Mouse (Mus musculus) neural tube, embryonic 12.5 days (tissue): ENCODE results near the gene Olfr573-ps1. TPM values are rescaled to one million over a fixed set of nuclear protein-coding genes. Genes with fewer than 3 reads are reported as not detected.

Experiments used
- ATAC-seq: fragments of 200-750 bp; cut with Nextera tagmentation; 2 replicates; pipeline ENCODE4 v1.8.0; 2017; ENCODE audit warnings: low read depth, mild to moderate bottlenecking, moderate TSS enrichment, moderate library complexity; ENCODE audit not compliant: low FRiP score
- H3K27ac ChIP-seq: fragments of 300-500 bp; sonication (generic); 2 replicates; pipeline ENCODE4 v1.5.1; 2016
- H3K27me3 ChIP-seq: fragments of 300-500 bp; sonication (generic); replicated peaks from 2 replicates; pipeline ENCODE4 v1.6.1; 2016; ENCODE audit warnings: mild to moderate bottlenecking
- H3K36me3 ChIP-seq: fragments of 300-500 bp; sonication (generic); 2 replicates; pipeline ENCODE4 v1.6.1; 2016; ENCODE audit warnings: mild to moderate bottlenecking
- H3K4me1 ChIP-seq: fragments of 300-500 bp; sonication (generic); 2 replicates; pipeline ENCODE4 v1.6.1; 2016
- H3K4me2 ChIP-seq: fragments of 300-500 bp; sonication (generic); replicated peaks from 2 replicates; pipeline ENCODE4 v1.6.1; 2016; ENCODE audit warnings: mild to moderate bottlenecking
- H3K4me3 ChIP-seq: fragments of 300-500 bp; sonication (generic); 2 replicates; pipeline ENCODE4 v1.5.1; 2016
- H3K9ac ChIP-seq: fragments of 300-500 bp; sonication (generic); 2 replicates; pipeline ENCODE4 v1.6.1; 2016; ENCODE audit warnings: mild to moderate bottlenecking
- H3K9me3 ChIP-seq: fragments of 300-500 bp; sonication (generic); 2 replicates; pipeline ENCODE4 v1.6.1; 2016; ENCODE audit warnings: mild to moderate bottlenecking
- WGBS: fragments of 180-500 bp; shearing (Covaris S2); methylation state at CpG from one replicate; pipeline ENCODE4 v1.1.7; 2016; 5-methylcytosine and 5-hydroxymethylcytosine counted together
- polyA plus RNA-seq: library from polyadenylated mRNA; unstranded; fragments of >200 nt; fragmentation: Nextera tagmentation; extraction: Ambion mirVana; gene quantifications from 2 replicates; pipeline ENCODE4 v1.2.1, GENCODE M21; 2016

The Olfr573-ps1 gene
- polyA plus RNA-seq, 1 experiment from 2014 or later: not detected

DNA sequence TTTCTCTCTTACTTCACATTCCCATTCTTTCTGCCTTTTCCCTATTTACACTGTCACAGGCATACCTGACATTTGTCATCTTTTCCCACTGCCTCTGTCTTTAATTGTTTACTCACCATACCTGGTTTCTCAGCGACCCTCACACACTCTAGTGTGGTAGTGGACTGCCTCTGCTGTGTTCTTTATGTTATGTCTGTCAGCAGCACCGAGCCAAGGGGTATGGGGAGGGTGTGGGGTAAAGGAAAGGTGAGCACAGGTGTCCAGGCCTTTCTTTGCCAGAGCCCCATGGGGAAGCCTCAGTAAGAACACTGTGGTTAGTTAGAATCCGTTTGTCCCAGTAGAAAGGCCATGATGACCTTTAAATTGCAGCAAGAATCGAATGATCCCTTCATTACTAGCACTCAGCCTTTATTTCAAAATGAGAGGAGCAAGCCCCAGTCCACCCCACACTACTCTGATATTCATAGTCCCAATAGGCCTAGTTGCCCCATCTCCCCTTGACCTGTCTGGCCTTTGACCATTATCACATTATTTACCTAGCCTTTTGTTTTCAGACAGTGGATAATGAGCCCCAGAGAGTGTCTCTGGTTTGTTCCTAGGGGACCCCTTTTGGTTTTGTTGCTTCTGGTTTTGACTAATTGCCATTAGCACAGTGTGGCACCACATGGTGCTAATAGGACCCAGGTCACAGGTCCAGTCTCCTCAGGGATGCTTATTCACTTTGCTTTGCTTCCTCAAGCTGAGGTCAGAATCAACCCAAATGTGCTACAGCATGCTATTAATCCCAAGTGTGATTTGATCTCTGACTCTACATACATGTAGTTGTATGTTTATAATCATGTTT lies 25.1 kb downstream of the Olfr573-ps1 start, which contains the start of gene Olfr571:
Gene Olfr571, minus strand, starts transcription at position 505 of the 844 bp plus-strand sequence.
- WGBS: 47% methylated on average over 4 of the region's 4 CpGs
- H3K36me3 ChIP-seq: no peaks in the 10 kb centered on the region

DNA sequence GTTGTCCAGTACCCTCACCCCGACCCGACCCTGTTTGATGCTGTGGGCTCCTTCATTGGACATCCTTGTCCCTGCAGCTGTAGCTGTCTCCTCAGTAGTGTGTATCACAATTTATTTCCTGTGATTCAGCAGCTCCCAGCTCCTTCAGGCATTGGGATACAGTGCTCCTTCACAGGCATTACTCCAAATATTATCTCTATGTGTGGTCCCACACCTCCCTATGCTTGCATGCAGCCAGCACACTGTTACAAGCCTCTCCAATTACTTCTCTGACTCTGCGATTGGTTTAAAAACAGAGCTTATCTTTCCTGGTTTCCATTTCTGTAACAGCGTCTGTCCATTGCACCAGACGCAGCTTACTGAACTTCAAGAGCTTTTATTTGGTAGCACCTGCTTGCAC lies 26.0 kb downstream of the Olfr573-ps1 start:
- Histone ChIP-seq H3K4me2 (no peak overlapping the region), H3K4me1 (no peaks in the 10 kb centered on the region), H3K9ac (no peak overlapping the region), H3K27ac (no peak overlapping the region), H3K9me3 (no peaks in the 10 kb centered on the region), H3K27me3 (no peaks in the 10 kb centered on the region), H3K36me3 (no peaks in the 10 kb centered on the region), H3K4me3 (no peak overlapping the region)
- no peak for ATAC-seq
- 82% methylated on average over 5 of the region's 5 CpGs for WGBS

More for the DNA sequence above, 25.1 kb downstream of the Olfr573-ps1 start, which contains the start of gene Olfr571:
- Histone ChIP-seq H3K4me3 (no peak within 1 kb of the TSS), H3K27me3 (no peaks in the 10 kb centered on the region), H3K27ac (no peak within 1 kb of the TSS), H3K4me2 (no peak within 1 kb of the TSS), H3K9ac (no peak within 1 kb of the TSS), H3K4me1 (no peaks in the 10 kb centered on the region), H3K9me3 (no peaks in the 10 kb centered on the region)
- ATAC-seq: peak; percentile 71

DNA sequence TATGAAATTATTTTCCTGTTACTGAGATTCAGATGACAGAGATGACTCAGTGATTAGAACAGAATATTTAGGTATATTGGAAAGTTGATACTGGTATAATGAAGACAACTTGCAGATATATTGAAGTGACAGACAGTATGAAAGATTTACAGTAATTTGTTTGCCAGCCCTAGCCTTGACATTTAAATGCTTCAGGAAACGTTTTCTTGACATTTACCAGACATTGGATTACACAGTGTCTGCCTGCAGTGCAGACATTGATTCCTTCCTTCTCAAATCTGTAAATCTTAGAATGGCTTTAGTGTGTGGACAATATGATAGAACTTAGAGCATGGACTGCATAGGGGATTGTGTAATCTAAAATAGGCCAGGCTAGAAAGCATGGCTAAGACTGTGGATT lies 27.1 kb downstream of the Olfr573-ps1 start:
- Histone ChIP-seq H3K4me1 (no peaks in the 10 kb centered on the region), H3K36me3 (no peaks in the 10 kb centered on the region), H3K4me2 (no peak overlapping the region), H3K9me3 (no peaks in the 10 kb centered on the region), H3K27ac (no peak overlapping the region), H3K27me3 (no peaks in the 10 kb centered on the region), H3K9ac (no peak overlapping the region), H3K4me3 (no peak overlapping the region)
- ATAC-seq: no peak
- WGBS: 54% methylated on average over 1 of the region's 1 CpGs

Other genes with a start within 250 kb of the Olfr573-ps1 start
- gene Olfr557, start 246.7 kb downstream of the Olfr573-ps1 start, polyA plus RNA-seq: not detected in 2 replicates
- 1.3 and 1.8 TPM in 2 replicates for gene Olfr558, start 240.4 kb downstream of the Olfr573-ps1 start, polyA plus RNA-seq
- 0.08 TPM in 1 of 2 replicates, not detected in the other for gene Olfr33, start 223.5 kb downstream of the Olfr573-ps1 start, polyA plus RNA-seq
- 0.20 TPM in 1 of 2 replicates, not detected in the other for gene Olfr559, start 215.1 kb downstream of the Olfr573-ps1 start, polyA plus RNA-seq
- not detected in 2 replicates for gene Olfr560, start 183.2 kb downstream of the Olfr573-ps1 start, polyA plus RNA-seq
- gene Olfr78, start 183.1 kb downstream of the Olfr573-ps1 start, polyA plus RNA-seq: 0.19 and 0.48 TPM in 2 replicates
- 0.13 and 0.18 TPM in 2 replicates for gene Olfr561, start 171.4 kb downstream of the Olfr573-ps1 start, polyA plus RNA-seq
- gene Olfr564, start 139.1 kb downstream of the Olfr573-ps1 start, polyA plus RNA-seq: not detected in 2 replicates
- gene Olfr566, start 83.8 kb downstream of the Olfr573-ps1 start, polyA plus RNA-seq: not detected in 2 replicates
- not detected in 2 replicates for gene Olfr568, start 65.5 kb downstream of the Olfr573-ps1 start, polyA plus RNA-seq
- gene Olfr569, start 51.7 kb downstream of the Olfr573-ps1 start, polyA plus RNA-seq: not detected in 2 replicates
- not detected in 2 replicates for gene Olfr570, start 48.0 kb downstream of the Olfr573-ps1 start, polyA plus RNA-seq
- gene Olfr571, start 25.0 kb downstream of the Olfr573-ps1 start, polyA plus RNA-seq: not detected in 2 replicates
- not detected in 2 replicates for gene Olfr572, start 18.2 kb downstream of the Olfr573-ps1 start, polyA plus RNA-seq
- not detected in 2 replicates for gene Olfr574, start 5.9 kb upstream of the Olfr573-ps1 start, polyA plus RNA-seq
- not detected in 2 replicates for gene Olfr575, start 16.2 kb upstream of the Olfr573-ps1 start, polyA plus RNA-seq
- gene Olfr576, start 20.1 kb upstream of the Olfr573-ps1 start, polyA plus RNA-seq: not detected in 2 replicates
- gene Olfr577, start 33.4 kb upstream of the Olfr573-ps1 start, polyA plus RNA-seq: not detected in 2 replicates
- gene Olfr578, start 46.7 kb upstream of the Olfr573-ps1 start, polyA plus RNA-seq: not detected in 2 replicates
- gene Olfr582, start 95.4 kb upstream of the Olfr573-ps1 start, polyA plus RNA-seq: not detected in 2 replicates
- not detected in 2 replicates for gene Olfr583, start 108.7 kb upstream of the Olfr573-ps1 start, polyA plus RNA-seq
- gene Olfr584, start 139.3 kb upstream of the Olfr573-ps1 start, polyA plus RNA-seq: not detected in 2 replicates
- not detected in 2 replicates for gene Olfr585, start 155.1 kb upstream of the Olfr573-ps1 start, polyA plus RNA-seq
- not detected in 2 replicates for gene Olfr586, start 183.1 kb upstream of the Olfr573-ps1 start, polyA plus RNA-seq
- not detected in 2 replicates for gene Olfr588-ps1, start 198.3 kb upstream of the Olfr573-ps1 start, polyA plus RNA-seq
- not detected in 2 replicates for gene Olfr589, start 213.8 kb upstream of the Olfr573-ps1 start, polyA plus RNA-seq
- not detected in 2 replicates for gene Olfr591, start 235.8 kb upstream of the Olfr573-ps1 start, polyA plus RNA-seq
- not detected in 2 replicates for gene Olfr592, start 242.2 kb upstream of the Olfr573-ps1 start, polyA plus RNA-seq